ENCODE assay signal across 40 mouse cellular contexts in the genomic region with DNA sequence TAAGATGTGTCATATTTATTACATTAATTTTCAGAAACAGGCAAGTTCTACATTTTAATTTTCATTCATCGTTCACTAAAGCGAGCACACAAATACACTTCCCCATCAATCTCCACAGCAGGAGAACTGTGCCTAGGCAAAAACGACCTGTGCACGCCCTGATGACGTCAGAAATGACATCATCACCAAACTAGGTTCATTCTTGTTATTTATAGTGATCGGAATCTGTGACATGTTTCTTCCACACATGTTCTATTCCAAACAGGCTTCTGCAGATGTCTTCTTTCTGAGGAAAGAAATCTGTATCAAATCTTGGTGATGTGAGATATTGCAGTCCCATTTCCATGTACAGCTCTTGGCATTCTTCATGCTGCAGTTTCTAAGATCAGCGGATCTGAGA. TPM values are rescaled to one million over a fixed set of nuclear protein-coding genes. Genes with fewer than 3 reads are reported as not detected.
"Had no signal": no experiment of that assay in that cellular context is flagged by ENCODE, and none has a peak within 500 bp of the region (broad histone marks: within the 10 kb centered on the region; RNA-seq: fewer than 3 reads in every experiment).

No protein-coding gene starts in this region.

- ATAC-seq: hindbrain, embryonic 16.5 days; hindbrain, postnatal 0 days; inflammation-experienced regulatory T-cells, adult 6 months; intestine, embryonic 15.5 days; intestine, embryonic 16.5 days; intestine, postnatal 0 days had no signal

- H3K27ac ChIP-seq: heart, embryonic 10.5 days; heart, embryonic 13.5 days; heart, embryonic 15.5 days; hindbrain, embryonic 10.5 days; hindbrain, embryonic 12.5 days; hindbrain, embryonic 13.5 days; hindbrain, embryonic 14.5 days; hindbrain, embryonic 15.5 days; hindbrain, postnatal 0 days; intestine, embryonic 15.5 days; kidney, embryonic 15.5 days; kidney, postnatal 0 days; layer of hippocampus, adult 2 months had no signal

- DNase-seq: heart, postnatal 10 days; heart, postnatal 14 days; heart, postnatal 36 days; heart, postnatal 4 days; kidney, adult 11 months; kidney, adult 18-20 months; kidney, adult 2 months; kidney, adult 8-10 months; kidney, adult 9 months; kidney, postnatal 10 days; kidney, postnatal 14 days; kidney, postnatal 25 days; kidney, postnatal 36 days; kidney, postnatal 4 days; layer of hippocampus, adult 9-11 months; layer of hippocampus, postnatal 36 days had no signal

- H3K27me3 ChIP-seq: heart, embryonic 12.5 days; heart, embryonic 13.5 days; heart, embryonic 15.5 days; hindbrain, embryonic 12.5 days; hindbrain, embryonic 13.5 days; hindbrain, embryonic 15.5 days; intestine, embryonic 15.5 days; kidney, embryonic 15.5 days had no signal

- H3K4me1 ChIP-seq: heart, embryonic 10.5 days; heart, embryonic 12.5 days; heart, embryonic 13.5 days; heart, embryonic 15.5 days; hindbrain, embryonic 10.5 days; hindbrain, embryonic 12.5 days; hindbrain, embryonic 13.5 days; hindbrain, embryonic 15.5 days; intestine, embryonic 15.5 days; kidney, embryonic 15.5 days had no signal

- H3K36me3 ChIP-seq: heart, embryonic 10.5 days; heart, embryonic 12.5 days; heart, embryonic 13.5 days; heart, embryonic 15.5 days; hindbrain, embryonic 10.5 days; hindbrain, embryonic 12.5 days; hindbrain, embryonic 13.5 days; hindbrain, embryonic 15.5 days; intestine, embryonic 15.5 days; kidney, embryonic 15.5 days had no signal

- H3K4me2 ChIP-seq: heart, embryonic 11.5 days; heart, embryonic 12.5 days; heart, embryonic 13.5 days; heart, embryonic 15.5 days; hindbrain, embryonic 12.5 days; hindbrain, embryonic 13.5 days; hindbrain, embryonic 14.5 days; hindbrain, embryonic 15.5 days; intestine, embryonic 15.5 days; kidney, embryonic 15.5 days had no signal

- H3K9me3 ChIP-seq: heart, embryonic 10.5 days; heart, embryonic 12.5 days; heart, embryonic 13.5 days; heart, embryonic 15.5 days; hindbrain, embryonic 10.5 days; hindbrain, embryonic 12.5 days; hindbrain, embryonic 13.5 days; hindbrain, embryonic 15.5 days; intestine, embryonic 15.5 days; kidney, embryonic 15.5 days had no signal

- H3K9ac ChIP-seq: heart, embryonic 12.5 days; heart, embryonic 13.5 days; heart, embryonic 15.5 days; hindbrain, embryonic 12.5 days; hindbrain, embryonic 13.5 days; hindbrain, embryonic 14.5 days; hindbrain, embryonic 15.5 days; intestine, embryonic 15.5 days; kidney, embryonic 15.5 days had no signal

- H3K4me3 ChIP-seq: heart, embryonic 10.5 days; heart, embryonic 12.5 days; heart, embryonic 13.5 days; heart, embryonic 15.5 days; hindbrain, embryonic 10.5 days; hindbrain, embryonic 12.5 days; hindbrain, embryonic 13.5 days; hindbrain, embryonic 15.5 days; intestine, embryonic 15.5 days; kidney, embryonic 15.5 days; layer of hippocampus, adult 2 months had no signal

RNA-seq across cellular contexts. Expression of a gene that starts 30.7 kb away (rescaled TPM):
- total RNA-seq: hematopoietic stem cell, adult 5-6 weeks had no signal
- polyA plus RNA-seq: heart, embryonic 10.5 days; inflammation-experienced regulatory T-cells, adult 6 months; intestine, embryonic 14.5 days; intestine, embryonic 15.5 days; intestine, embryonic 16.5 days; intestine, postnatal 0 days; kidney, embryonic 14.5 days; kidney, embryonic 16.5 days; large intestine, adult 2 months had no signal
